In the genomic region with DNA sequence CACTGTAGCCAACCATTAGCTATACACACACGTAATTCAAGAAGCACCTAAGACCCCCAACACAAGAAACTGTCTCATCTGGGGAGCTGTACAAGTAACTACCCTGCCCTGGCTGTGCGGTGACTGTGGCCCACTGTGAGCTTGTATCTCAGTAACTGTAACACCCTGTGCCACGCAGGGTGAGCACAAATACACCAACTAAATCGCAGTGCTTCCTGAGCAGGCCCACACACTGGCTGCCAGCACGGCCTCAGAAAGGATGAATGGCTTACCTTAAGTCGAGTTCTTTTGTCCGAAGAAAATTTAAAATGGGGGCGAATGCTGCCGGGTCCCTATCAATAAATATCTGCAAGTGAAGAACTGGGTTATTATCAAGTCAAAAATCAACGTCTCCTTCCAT, we compare ENCODE assay signal across 25 mouse cellular contexts. TPM values are rescaled to one million over a fixed set of nuclear protein-coding genes. Genes with fewer than 3 reads are reported as not detected.
DNase-seq lines count a peak whose midpoint lies in the region; ATAC-seq and TF ChIP-seq lines count a peak whose summit lies in the region.
"Had no signal": no experiment of that assay in that cellular context is flagged by ENCODE, and none has a peak within 500 bp of the region (broad histone marks: within the 10 kb centered on the region; RNA-seq: fewer than 3 reads in every experiment).

No protein-coding gene starts in this region.

- no peak for TF ChIP-seq EP300 in ES-Bruce4 (IDR thresholded peaks at IDR 0.05; ENCODE audit: insufficient read depth, low read depth, low read length)

- no peak overlapping the region for H3K4me2 ChIP-seq in midbrain, embryonic 11.5 days
- H3K4me2 ChIP-seq in midbrain, embryonic 13.5 days (replicated peaks): no peak overlapping the region
- H3K4me2 ChIP-seq: embryonic facial prominence, embryonic 12.5 days; embryonic facial prominence, embryonic 15.5 days; heart, embryonic 13.5 days; hindbrain, embryonic 13.5 days had no signal

- no peak overlapping the region for H3K9ac ChIP-seq in midbrain, embryonic 11.5 days (ENCODE audit: low read length)
- H3K9ac ChIP-seq in midbrain, embryonic 13.5 days (replicated peaks): no peak overlapping the region
- H3K9ac ChIP-seq in ES-Bruce4 (ENCODE audit: low read depth, poor library complexity, severe bottlenecking): 0 out of 2 replicates have a peak overlapping the region, but pooled peaks have one; percentile 9
- H3K9ac ChIP-seq: embryonic facial prominence, embryonic 12.5 days; embryonic facial prominence, embryonic 15.5 days; forebrain, postnatal 0 days; heart, embryonic 13.5 days; hindbrain, embryonic 13.5 days had no signal

- peak overlapping the region; percentile 14; the same call in 1 of the 2 replicates for H3K27ac ChIP-seq in midbrain, embryonic 11.5 days (ENCODE audit: low read depth, low read length)
- H3K27ac ChIP-seq in midbrain, embryonic 13.5 days: no peak overlapping the region
- peak overlapping the region; percentile 30; the same call in 1 of the 2 replicates for H3K27ac ChIP-seq in ES-Bruce4 (ENCODE audit: insufficient read depth, low read length)
- H3K27ac ChIP-seq: embryonic facial prominence, embryonic 12.5 days; embryonic facial prominence, embryonic 15.5 days; gastrocnemius, adult 2 months; heart, embryonic 13.5 days; hindbrain, embryonic 13.5 days had no signal

- WGBS in midbrain, embryonic 11.5 days: 90% methylated on average over 10 of the region's 10 CpGs
- 91% methylated on average over 10 of the region's 10 CpGs for WGBS in midbrain, embryonic 13.5 days

- no peaks in the 10 kb centered on the region for H3K4me1 ChIP-seq in midbrain, embryonic 11.5 days (ENCODE audit: control insufficient read depth, insufficient read depth, low read length)
- H3K4me1 ChIP-seq in midbrain, embryonic 13.5 days (replicated peaks): peaks cover 9% of the 10 kb centered on the region
- H3K4me1 ChIP-seq in ES-Bruce4 (ENCODE audit: control insufficient read depth, insufficient read depth, low read length): peaks cover 14% of the 10 kb centered on the region

- H3K27me3 ChIP-seq in midbrain, embryonic 11.5 days (ENCODE audit: control insufficient read depth, insufficient read depth, low read length): no peaks in the 10 kb centered on the region
- H3K27me3 ChIP-seq in midbrain, embryonic 13.5 days: no peaks in the 10 kb centered on the region
- no peaks in the 10 kb centered on the region for H3K27me3 ChIP-seq in ES-Bruce4 (ENCODE audit: control insufficient read depth, insufficient read depth, low read length, poor library complexity, severe bottlenecking)
- H3K27me3 ChIP-seq: embryonic facial prominence, embryonic 12.5 days; embryonic facial prominence, embryonic 15.5 days; heart, embryonic 13.5 days; hindbrain, embryonic 13.5 days; Patski had no signal

- no peak for TF ChIP-seq CTCF in ES-Bruce4 (IDR thresholded peaks at IDR 0.05; ENCODE audit: low read depth, low read length)

- H3K36me3 ChIP-seq in midbrain, embryonic 11.5 days (ENCODE audit: control insufficient read depth, insufficient read depth, low read length): 0 out of 2 replicates have a peak, but pooled peaks cover 3% of the 10 kb centered on the region
- peaks cover 52% of the 10 kb centered on the region for H3K36me3 ChIP-seq in midbrain, embryonic 13.5 days
- H3K36me3 ChIP-seq in ES-Bruce4 (ENCODE audit: control insufficient read depth, insufficient read depth, low read length, poor library complexity, severe bottlenecking): peaks cover 12% of the 10 kb centered on the region

- no peak for DNase-seq in midbrain, embryonic 11.5 days (ENCODE audit: low spot score, missing footprints)
- DNase-seq in B cell, adult 2 months: peak; percentile 55 to 64
- peak; percentile 54 to 57 for DNase-seq in spleen, postnatal 36 days (ENCODE audit: low spot score in 2 of 2)
- DNase-seq in left cerebral cortex, adult 18-20 months (ENCODE audit: low spot score in 2 of 2): no peak
- DNase-seq in heart, adult 9 months (ENCODE audit: low spot score in 2 of 2): no peak
- DNase-seq: adrenal gland, postnatal 10 days; adrenal gland, postnatal 36 days; cerebellum, adult 11 months; cerebellum, adult 2 months; cerebellum, adult 9-11 months; cerebellum, postnatal 25 days; forebrain, postnatal 0 days; gastrocnemius, adult 2 months; gastrocnemius, postnatal 14 days; heart, adult 11 months had no signal

- no peaks in the 10 kb centered on the region for H3K9me3 ChIP-seq in midbrain, embryonic 11.5 days (ENCODE audit: control insufficient read depth, low read length)
- no peaks in the 10 kb centered on the region for H3K9me3 ChIP-seq in midbrain, embryonic 13.5 days
- H3K9me3 ChIP-seq in ES-Bruce4 (replicated peaks; ENCODE audit: control insufficient read depth, insufficient read depth, low read length, poor library complexity, severe bottlenecking): no peaks in the 10 kb centered on the region
- H3K9me3 ChIP-seq: embryonic facial prominence, embryonic 12.5 days; embryonic facial prominence, embryonic 15.5 days; G1E; heart, embryonic 13.5 days; hindbrain, embryonic 13.5 days had no signal

- no peak overlapping the region for H3K4me3 ChIP-seq in midbrain, embryonic 11.5 days (ENCODE audit: low read depth, low read length)
- H3K4me3 ChIP-seq in midbrain, embryonic 13.5 days (replicated peaks): no peak overlapping the region
- H3K4me3 ChIP-seq in ES-Bruce4 (ENCODE audit: low read depth, low read length): 0 out of 2 replicates have a peak overlapping the region, but pooled peaks have one; percentile 19
- H3K4me3 ChIP-seq: embryonic facial prominence, embryonic 12.5 days; embryonic facial prominence, embryonic 15.5 days; gastrocnemius, adult 2 months; heart, embryonic 13.5 days; hindbrain, embryonic 13.5 days had no signal

- no peak for ATAC-seq in midbrain, embryonic 11.5 days (ENCODE audit: low FRiP score)
- no peak for ATAC-seq in midbrain, embryonic 13.5 days
- ATAC-seq: forebrain, embryonic 14.5 days; forebrain, postnatal 0 days; hindbrain, embryonic 16.5 days; Patski had no signal

- no peak for TF ChIP-seq POLR2A in ES-Bruce4 (IDR thresholded peaks at IDR 0.05; ENCODE audit: insufficient read depth, low read length)

RNA-seq across cellular contexts. Expression of gene Kctd3, which starts 7.7 kb away (rescaled TPM):
- 36.1 and 36.7 TPM in 2 replicates for polyA plus RNA-seq in midbrain, embryonic 11.5 days (2014; fragmentation: Nextera tagmentation; extraction: Ambion mirVana)
- polyA plus RNA-seq in midbrain, embryonic 13.5 days (2015; fragmentation: Nextera tagmentation; extraction: Ambion mirVana): 33.9 and 37.6 TPM in 2 replicates
- 59.2 and 60.9 TPM in 2 replicates for polyA plus RNA-seq in ES-Bruce4 (2011; ENCODE audit: insufficient read depth, insufficient read length, low read depth, missing spikeins)
- total RNA-seq in left cerebral cortex, adult 18-20 months (2021): 10 to 100 TPM; 75.5 to 79.8 TPM

Comparison
In these comparisons a context has a peak if more than half of its experiments do, and no peak if none do; other contexts are left out.
1. DNase-seq: peak in B cell, adult 2 months (2 of 2) and spleen, postnatal 36 days (2 of 2); none in midbrain, embryonic 11.5 days (single experiment), left cerebral cortex, adult 18-20 months (0 of 2) and heart, adult 9 months (0 of 2).